Mouse (Mus musculus) embryonic facial prominence, embryonic 10.5 days (tissue): ENCODE measurements at regions not wholly inside any gene's neighbourhood (a gene's known extent, or its start where the extent isn't known, plus 50 kb on each side); places are given as distances from the start of the nearest gene placed in this dataset.
"Not testable (repeated sequence)": the region's sequence is repeated elsewhere in the genome, so short reads cannot be mapped to it uniquely, and the experiment has no call there.

Source experiments
- DNase-seq: peaks from one replicate; pipeline ENCODE4 v3.0.0-alpha.2; 2017; ENCODE audit warnings: low spot score
- H3K27ac ChIP-seq: fragments of 300-500 bp; sonication (generic); replicated peaks from 2 replicates; pipeline ENCODE4 v1.5.1; 2016; ENCODE audit warnings: mild to moderate bottlenecking
- H3K27me3 ChIP-seq: fragments of 300-500 bp; sonication (generic); replicated peaks from 2 replicates; pipeline ENCODE4 v1.6.1; 2016; ENCODE audit warnings: low read depth, mild to moderate bottlenecking; ENCODE audit not compliant: poor library complexity, severe bottlenecking
- H3K36me3 ChIP-seq: fragments of 300-500 bp; sonication (generic); replicated peaks from 2 replicates; pipeline ENCODE4 v1.6.1; 2016; ENCODE audit warnings: mild to moderate bottlenecking, moderate library complexity
- H3K4me1 ChIP-seq: fragments of 300-500 bp; sonication (generic); 2 replicates; pipeline ENCODE4 v1.6.1; 2016
- H3K4me3 ChIP-seq: fragments of 300-500 bp; sonication (generic); 2 replicates; pipeline ENCODE4 v1.5.1; 2016; ENCODE audit warnings: mild to moderate bottlenecking, moderate library complexity
- H3K9me3 ChIP-seq: fragments of 300-500 bp; sonication (generic); 2 replicates; pipeline ENCODE4 v1.6.1; 2016; ENCODE audit warnings: mild to moderate bottlenecking
- WGBS: fragments of 180-500 bp; shearing (Covaris S2); methylation state at CpG from one replicate; pipeline ENCODE4 v1.1.7; 2016; 5-methylcytosine and 5-hydroxymethylcytosine counted together

GRCm38 (mm10) chr12:115012751-115013150 lies 1034.8 kb upstream of the Zfp386 start:
- Histone ChIP-seq H3K9me3 (peaks cover 16% of the 10 kb centered on the region), H3K4me1 (no peaks in the 10 kb centered on the region), H3K27me3 (no peaks in the 10 kb centered on the region), H3K36me3 (no peaks in the 10 kb centered on the region), H3K27ac (no peak overlapping the region), H3K4me3 (no peak overlapping the region)
- no peak for DNase-seq
- WGBS, result 88% methylated on average over 3 of the region's 3 CpGs

GRCm38 (mm10) chr12:115023742-115024141 lies 1023.8 kb upstream of the Zfp386 start:
- Histone ChIP-seq H3K27me3 (no peaks in the 10 kb centered on the region), H3K4me1 (no peaks in the 10 kb centered on the region), H3K9me3 (peaks cover 23% of the 10 kb centered on the region), H3K36me3 (no peaks in the 10 kb centered on the region), H3K27ac (no peak overlapping the region), H3K4me3 (no peak overlapping the region)
- no peak for DNase-seq
- 86% methylated on average over 1 of the region's 1 CpGs for WGBS

- Histone ChIP-seq H3K27ac (no peak overlapping the region), H3K4me1 (no peaks in the 10 kb centered on the region), H3K9me3 (peaks cover 24% of the 10 kb centered on the region), H3K36me3 (no peaks in the 10 kb centered on the region), H3K27me3 (no peaks in the 10 kb centered on the region), H3K4me3 (no peak overlapping the region)
- no peak for DNase-seq
- 83% methylated on average over 3 of the region's 3 CpGs for WGBS
Measured at GRCm38 (mm10) chr12:115034438-115035129, 1012.9 kb upstream of the Zfp386 start.

GRCm38 (mm10) chr12:115055080-115055479 lies 992.4 kb upstream of the Zfp386 start:
- no peak for DNase-seq
- H3K4me1 ChIP-seq, result no peaks in the 10 kb centered on the region
- no peak overlapping the region for H3K27ac ChIP-seq
- H3K27me3 ChIP-seq, result no peaks in the 10 kb centered on the region
- H3K9me3 ChIP-seq, result peaks cover 20% of the 10 kb centered on the region; the same call in 1 of the 2 replicates
- no peak overlapping the region for H3K4me3 ChIP-seq
- WGBS, result 83% methylated on average over 4 of the region's 4 CpGs
- H3K36me3 ChIP-seq, result no peaks in the 10 kb centered on the region

GRCm38 (mm10) chr12:115059954-115060353 lies 987.6 kb upstream of the Zfp386 start:
- peaks cover 22% of the 10 kb centered on the region; the same call in 1 of the 2 replicates for H3K9me3 ChIP-seq
- H3K4me3 ChIP-seq, H3K36me3 ChIP-seq, H3K4me1 ChIP-seq, H3K27ac ChIP-seq, H3K27me3 ChIP-seq, DNase-seq: not testable (repeated sequence)

GRCm38 (mm10) chr12:115067251-115067650 lies 980.3 kb upstream of the Zfp386 start:
- Histone ChIP-seq H3K27ac (no peak overlapping the region), H3K4me1 (no peaks in the 10 kb centered on the region), H3K27me3 (no peaks in the 10 kb centered on the region), H3K36me3 (no peaks in the 10 kb centered on the region), H3K4me3 (no peak overlapping the region), H3K9me3 (0 out of 2 replicates have a peak, but pooled peaks cover 9% of the 10 kb centered on the region)
- 84% methylated on average over 2 of the region's 2 CpGs for WGBS
- no peak for DNase-seq

- H3K4me1 ChIP-seq, H3K9me3 ChIP-seq, H3K27me3 ChIP-seq, H3K36me3 ChIP-seq, H3K4me3 ChIP-seq, H3K27ac ChIP-seq, DNase-seq: not testable (repeated sequence)
- WGBS, result 85% methylated on average over 2 of the region's 2 CpGs
Measured at GRCm38 (mm10) chr12:115091460-115091859, 956.1 kb upstream of the Zfp386 start.

- Histone ChIP-seq H3K27me3 (no peaks in the 10 kb centered on the region), H3K4me3 (no peak overlapping the region), H3K4me1 (no peaks in the 10 kb centered on the region), H3K9me3 (peaks cover 18% of the 10 kb centered on the region), H3K27ac (no peak overlapping the region), H3K36me3 (no peaks in the 10 kb centered on the region)
- no peak for DNase-seq
Measured at GRCm38 (mm10) chr12:115109742-115110141, 937.8 kb upstream of the Zfp386 start.

- DNase-seq, H3K27ac ChIP-seq, H3K27me3 ChIP-seq, H3K4me1 ChIP-seq, H3K36me3 ChIP-seq, H3K4me3 ChIP-seq: not testable (repeated sequence)
- peaks cover 16% of the 10 kb centered on the region; the same call in 1 of the 2 replicates for H3K9me3 ChIP-seq
- WGBS, result 78% methylated on average over 4 of the region's 4 CpGs
Measured at GRCm38 (mm10) chr12:115119134-115119826, 928.2 kb upstream of the Zfp386 start.

GRCm38 (mm10) chr12:115121259-115121658 lies 926.3 kb upstream of the Zfp386 start:
- WGBS, result 76% methylated on average over 1 of the region's 1 CpGs
- no peaks in the 10 kb centered on the region for H3K27me3 ChIP-seq
- DNase-seq, result no peak
- peaks cover 14% of the 10 kb centered on the region for H3K9me3 ChIP-seq
- no peak overlapping the region for H3K4me3 ChIP-seq
- no peak overlapping the region for H3K27ac ChIP-seq
- no peaks in the 10 kb centered on the region for H3K4me1 ChIP-seq
- H3K36me3 ChIP-seq, result no peaks in the 10 kb centered on the region

- H3K36me3 ChIP-seq, result no peaks in the 10 kb centered on the region
- no peak overlapping the region for H3K27ac ChIP-seq
- no peak overlapping the region for H3K4me3 ChIP-seq
- no peaks in the 10 kb centered on the region for H3K4me1 ChIP-seq
- peaks cover 19% of the 10 kb centered on the region for H3K9me3 ChIP-seq
- no peak for DNase-seq
- H3K27me3 ChIP-seq, result no peaks in the 10 kb centered on the region
Measured at GRCm38 (mm10) chr12:115121899-115122298, 925.6 kb upstream of the Zfp386 start.

- H3K27ac ChIP-seq, H3K4me3 ChIP-seq, H3K4me1 ChIP-seq, DNase-seq, H3K36me3 ChIP-seq, H3K9me3 ChIP-seq, H3K27me3 ChIP-seq: not testable (repeated sequence)
- 81% methylated on average over 5 of the region's 6 CpGs for WGBS
Measured at GRCm38 (mm10) chr12:115132930-115133329, 914.6 kb upstream of the Zfp386 start.

- 87% methylated on average over 1 of the region's 1 CpGs for WGBS
- H3K4me3 ChIP-seq, H3K27me3 ChIP-seq, H3K27ac ChIP-seq, H3K9me3 ChIP-seq, DNase-seq, H3K36me3 ChIP-seq, H3K4me1 ChIP-seq: not testable (repeated sequence)
Measured at GRCm38 (mm10) chr12:115145407-115145806, 902.1 kb upstream of the Zfp386 start.
